ENCODE assay signal across 23 mouse cellular contexts in the genomic region with DNA sequence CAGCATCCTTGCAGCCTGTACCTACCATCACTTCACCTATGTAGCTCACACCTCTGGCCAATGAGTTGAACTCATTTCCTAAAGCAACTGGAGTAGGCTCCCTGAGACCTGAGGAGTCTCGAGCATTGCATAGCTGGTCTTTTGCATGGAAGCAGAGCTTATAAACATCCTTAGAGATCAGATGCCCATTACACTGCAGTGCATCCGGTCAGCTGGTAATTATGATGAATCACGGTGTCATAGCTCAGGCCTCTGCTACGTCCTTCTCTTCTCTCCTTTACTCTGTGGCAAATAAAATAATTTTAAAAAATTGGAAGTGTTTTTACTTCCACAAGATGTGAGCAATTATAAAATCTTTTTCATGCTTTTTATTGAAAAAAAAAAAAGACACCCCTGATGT.
A peak's percentile ranks its signal among the peaks of the same experiment; 100 is the strongest.
DNase-seq lines count a peak whose midpoint lies in the region; ATAC-seq and TF ChIP-seq lines count a peak whose summit lies in the region.
"Had no signal": no experiment of that assay in that cellular context is flagged by ENCODE, and none has a peak within 500 bp of the region (broad histone marks: within the 10 kb centered on the region; RNA-seq: fewer than 3 reads in every experiment).

No protein-coding gene starts in this region.

- H3K27ac ChIP-seq in embryonic facial prominence, embryonic 12.5 days: 0 out of 2 replicates have a peak overlapping the region, but pooled peaks have one; percentile 18
- H3K27ac ChIP-seq in embryonic facial prominence, embryonic 10.5 days (replicated peaks): no peak overlapping the region
- H3K27ac ChIP-seq: forebrain, embryonic 13.5 days; forebrain, embryonic 15.5 days had no signal

- H3K79me2 ChIP-seq in myocyte (ENCODE audit: control insufficient read depth, insufficient read depth): no peaks in the 10 kb centered on the region

- no peak overlapping the region for H3K9ac ChIP-seq in embryonic facial prominence, embryonic 12.5 days
- H3K9ac ChIP-seq: forebrain, embryonic 13.5 days; forebrain, embryonic 15.5 days; forebrain, postnatal 0 days had no signal

- ATAC-seq in embryonic facial prominence, embryonic 12.5 days (ENCODE audit: insufficient number of reproducible peaks, insufficient read depth, low FRiP score, low TSS enrichment): no peak
- ATAC-seq: CD4-positive, CD25-positive, alpha-beta regulatory T cell, adult 4 months; forebrain, embryonic 13.5 days; forebrain, embryonic 15.5 days; forebrain, postnatal 0 days had no signal

- H3K4me3 ChIP-seq in embryonic facial prominence, embryonic 12.5 days: no peak overlapping the region
- no peak overlapping the region for H3K4me3 ChIP-seq in embryonic facial prominence, embryonic 10.5 days
- H3K4me3 ChIP-seq in myocyte: no peak overlapping the region
- H3K4me3 ChIP-seq: forebrain, embryonic 13.5 days; forebrain, embryonic 15.5 days had no signal

- peaks cover 16% of the 10 kb centered on the region; the same call in 1 of the 2 replicates for H3K4me1 ChIP-seq in embryonic facial prominence, embryonic 12.5 days
- peaks cover 18% of the 10 kb centered on the region for H3K4me1 ChIP-seq in embryonic facial prominence, embryonic 10.5 days
- H3K4me1 ChIP-seq: forebrain, embryonic 13.5 days; forebrain, embryonic 15.5 days had no signal

- H3K36me3 ChIP-seq in embryonic facial prominence, embryonic 12.5 days: no peaks in the 10 kb centered on the region
- no peaks in the 10 kb centered on the region for H3K36me3 ChIP-seq in embryonic facial prominence, embryonic 10.5 days (replicated peaks)
- H3K36me3 ChIP-seq in myocyte (ENCODE audit: control insufficient read depth, insufficient read depth): no peaks in the 10 kb centered on the region
- H3K36me3 ChIP-seq: forebrain, embryonic 15.5 days; G1E had no signal

- no peaks in the 10 kb centered on the region for H3K27me3 ChIP-seq in embryonic facial prominence, embryonic 12.5 days
- no peaks in the 10 kb centered on the region for H3K27me3 ChIP-seq in embryonic facial prominence, embryonic 10.5 days (replicated peaks; ENCODE audit: low read depth, poor library complexity, severe bottlenecking)
- H3K27me3 ChIP-seq in myocyte (ENCODE audit: control insufficient read depth, insufficient read depth, insufficient read length): no peaks in the 10 kb centered on the region
- H3K27me3 ChIP-seq: CH12.LX; forebrain, embryonic 13.5 days; forebrain, embryonic 15.5 days had no signal

- no peak for DNase-seq in embryonic facial prominence, embryonic 10.5 days (ENCODE audit: low spot score)
- DNase-seq in 3T3-L1 (ENCODE audit: low read depth, low spot score): peak; percentile 77
- peak; percentile 49 for DNase-seq in NIH3T3 (ENCODE audit: low read depth)
- DNase-seq in urinary bladder, postnatal 10 days (ENCODE audit: low spot score): no peak
- DNase-seq in heart, adult 11 months: no peak
- DNase-seq: adrenal gland, adult 2 months; adrenal gland, postnatal 10 days; adrenal gland, postnatal 25 days; cerebellum, adult 11 months; cerebellum, adult 18-20 months; cerebellum, adult 8-10 months; cerebellum, adult 9-11 months; cerebellum, postnatal 14 days; cerebellum, postnatal 36 days; embryo, embryonic 11 days; forebrain, postnatal 0 days had no signal

- H3K4me2 ChIP-seq in embryonic facial prominence, embryonic 12.5 days (replicated peaks): no peak overlapping the region
- peak overlapping the region; percentile 60 for H3K4me2 ChIP-seq in myocyte (ENCODE audit: low read depth)
- H3K4me2 ChIP-seq: forebrain, embryonic 13.5 days; forebrain, embryonic 15.5 days had no signal

- WGBS in embryonic facial prominence, embryonic 12.5 days: 66% methylated on average over 4 of the region's 4 CpGs
- WGBS in embryonic facial prominence, embryonic 10.5 days: 83% methylated on average over 4 of the region's 4 CpGs

- H3ac ChIP-seq in myocyte (ENCODE audit: control insufficient read depth, insufficient read length): no peak overlapping the region

- TF ChIP-seq POLR2A in myocyte (IDR thresholded peaks at IDR 0.05; ENCODE audit: insufficient read length, low read depth): no peak

- H3K9me3 ChIP-seq in embryonic facial prominence, embryonic 12.5 days: no peaks in the 10 kb centered on the region
- H3K9me3 ChIP-seq in embryonic facial prominence, embryonic 10.5 days: no peaks in the 10 kb centered on the region
- H3K9me3 ChIP-seq: forebrain, embryonic 13.5 days; forebrain, embryonic 15.5 days had no signal

TF ChIP-seq in myocyte, 11 proteins besides CTCF, POLR2A, EP300 and RAD21:
- TF ChIP-seq USF1 (IDR thresholded peaks at IDR 0.05; ENCODE audit: low read depth) (peak; percentile 58), POLR2AphosphoS2 (IDR thresholded peaks at IDR 0.05; ENCODE audit: insufficient read length, low read depth) (no peak)
TF ChIP-seq in myocyte: peak in this region for 1.

Comparison
In these comparisons a context has a peak if more than half of its experiments do, and no peak if none do; other contexts are left out.
1. DNase-seq: peak in 3T3-L1 (single experiment) and NIH3T3 (single experiment); none in embryonic facial prominence, embryonic 10.5 days (single experiment), urinary bladder, postnatal 10 days (single experiment) and heart, adult 11 months (single experiment).